Mouse (Mus musculus) liver, adult 2 months (tissue): ENCODE data around the gene Cabp1.

Experiments
- CTCF ChIP-seq: fragments of 200-500 bp; IDR thresholded peaks from 2 replicates; pipeline ENCODE4 v1.5.1; 2011; ENCODE audit warnings: low read depth, low read length, control low read depth
- POLR2A ChIP-seq: fragments of 200-500 bp; IDR thresholded peaks from 2 replicates; pipeline ENCODE4 v1.6.1; 2011; ENCODE audit warnings: low read length, control low read depth; ENCODE audit not compliant: insufficient read depth; ENCODE audit errors: extremely low read depth

DNA sequence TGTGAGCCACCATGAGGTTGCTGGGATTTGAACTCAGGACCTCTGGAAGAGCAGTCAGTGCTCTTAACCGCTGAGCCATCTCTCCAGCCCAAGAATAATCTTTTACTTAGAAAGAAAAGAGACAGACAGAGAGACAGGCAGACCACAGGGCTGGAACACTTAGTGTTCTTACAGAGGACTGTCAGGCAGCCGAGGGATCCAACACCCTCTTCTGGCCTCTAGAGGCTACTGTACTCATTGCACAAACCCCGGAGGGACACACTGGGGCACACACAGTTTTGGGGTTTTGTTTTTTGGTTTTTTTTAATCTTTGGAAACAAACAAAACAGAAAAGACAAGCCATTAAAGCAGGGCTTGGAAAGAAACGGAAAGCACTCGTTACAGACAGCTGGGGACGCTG lies 64.9 kb downstream of the Cabp1 start:
- TF ChIP-seq CTCF, result no peak
- TF ChIP-seq POLR2A, result no peak
